In the genomic region with DNA sequence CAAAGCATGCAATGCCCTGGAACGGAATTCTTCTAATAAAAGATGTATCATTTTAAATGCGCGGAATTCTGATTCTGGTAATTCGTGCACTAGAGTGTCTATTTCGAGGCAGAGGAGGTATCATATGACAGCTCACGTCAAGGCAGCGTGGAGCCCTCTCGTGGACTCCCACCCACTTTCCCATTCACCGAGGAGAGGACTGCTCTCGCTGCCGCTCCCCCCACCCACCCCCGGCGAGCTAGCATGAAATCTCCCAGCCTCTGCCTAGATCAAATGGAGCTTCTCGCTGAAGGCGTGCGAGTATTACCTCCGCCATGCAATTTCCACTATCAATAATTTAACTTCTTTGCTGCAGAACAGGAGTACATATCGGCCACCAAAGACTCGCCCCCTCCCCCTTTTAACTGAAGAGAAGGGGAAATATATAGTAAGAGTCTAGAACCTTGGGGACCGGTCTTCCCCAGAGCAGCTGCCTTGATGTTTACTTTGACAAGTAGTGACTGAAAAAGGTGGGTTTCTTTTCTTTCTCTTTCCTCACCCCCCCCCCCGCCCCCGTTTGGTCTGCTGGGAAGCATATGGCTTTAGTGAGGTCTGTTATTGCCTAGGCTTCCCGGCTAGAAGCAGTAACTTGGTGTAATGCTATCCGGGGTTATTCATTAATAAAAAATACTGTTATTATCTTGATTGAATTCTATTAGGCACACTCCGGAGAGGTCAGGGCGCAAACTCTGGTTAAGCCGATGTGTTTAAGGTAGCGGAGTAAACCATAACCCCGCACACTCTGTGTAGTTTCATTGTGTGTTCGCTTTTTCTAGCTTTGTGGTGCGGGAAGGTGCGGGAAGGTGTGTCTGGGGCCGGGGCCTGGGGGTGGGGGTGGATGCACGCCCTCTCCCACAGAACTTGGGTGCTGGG, we compare ENCODE assay signal across 8 mouse cellular contexts. TPM values are rescaled to one million over a fixed set of nuclear protein-coding genes. Genes with fewer than 3 reads are reported as not detected.
DNase-seq lines count a peak whose midpoint lies in the region; ATAC-seq and TF ChIP-seq lines count a peak whose summit lies in the region.

No protein-coding gene starts in this region.

- WGBS in lung, adult 2 months = 5% methylated on average over 34 of the region's 34 CpGs
- 2% methylated on average over 34 of the region's 34 CpGs for WGBS in embryonic facial prominence, embryonic 10.5 days
- WGBS in intestine, postnatal 0 days = 3% methylated on average over 34 of the region's 34 CpGs
- 4% methylated on average over 34 of the region's 34 CpGs for WGBS in midbrain, embryonic 11.5 days

- peak; percentile 14 for DNase-seq in lung, postnatal 10 days
- no peak for DNase-seq in lung, adult 2 months
- peak; percentile 53 for DNase-seq in embryonic facial prominence, embryonic 10.5 days (ENCODE audit: low spot score)
- DNase-seq in midbrain, embryonic 11.5 days (ENCODE audit: low spot score, missing footprints) = peak; percentile 91
- no peak for DNase-seq in spleen, postnatal 4 days (ENCODE audit: low spot score in 2 of 2)
- no peak for DNase-seq in testis, postnatal 14 days (ENCODE audit: low spot score)
- DNase-seq in spleen, adult 12 weeks (ENCODE audit: low spot score) = no peak

- H3K9ac ChIP-seq in intestine, postnatal 0 days (ENCODE audit: low read depth, low read length) = no peak overlapping the region
- H3K9ac ChIP-seq in midbrain, embryonic 11.5 days (ENCODE audit: low read length) = peak overlapping the region; percentile 38

- H3K4me1 ChIP-seq in lung, adult 2 months (ENCODE audit: control insufficient read depth, insufficient read depth, low read length) = no peaks in the 10 kb centered on the region
- peaks cover 43% of the 10 kb centered on the region for H3K4me1 ChIP-seq in embryonic facial prominence, embryonic 10.5 days
- no peaks in the 10 kb centered on the region for H3K4me1 ChIP-seq in intestine, postnatal 0 days (replicated peaks; ENCODE audit: control insufficient read depth, insufficient read depth, low read length)
- peaks cover 9% of the 10 kb centered on the region; the same call in 1 of the 2 replicates for H3K4me1 ChIP-seq in midbrain, embryonic 11.5 days (ENCODE audit: control insufficient read depth, insufficient read depth, low read length)

- H3K4me3 ChIP-seq in lung, adult 2 months (replicated peaks; ENCODE audit: extremely low read depth, low read depth, low read length) = no peak overlapping the region
- peak overlapping the region; percentile 74 for H3K4me3 ChIP-seq in embryonic facial prominence, embryonic 10.5 days
- peak overlapping the region; percentile 48 for H3K4me3 ChIP-seq in intestine, postnatal 0 days (ENCODE audit: low read depth, low read length)
- H3K4me3 ChIP-seq in midbrain, embryonic 11.5 days (ENCODE audit: low read depth, low read length) = peak overlapping the region; percentile 50

- H3K27me3 ChIP-seq in embryonic facial prominence, embryonic 10.5 days (replicated peaks; ENCODE audit: low read depth, poor library complexity, severe bottlenecking) = peaks cover 54% of the 10 kb centered on the region
- H3K27me3 ChIP-seq in intestine, postnatal 0 days (replicated peaks; ENCODE audit: control insufficient read depth, insufficient read depth, low read length) = peaks cover 35% of the 10 kb centered on the region
- H3K27me3 ChIP-seq in midbrain, embryonic 11.5 days (ENCODE audit: control insufficient read depth, insufficient read depth, low read length) = peaks cover 4% of the 10 kb centered on the region

- no peak for TF ChIP-seq CTCF in lung, adult 2 months (IDR thresholded peaks at IDR 0.05; ENCODE audit: insufficient read depth, low read length)
- peak; percentile 36 for TF ChIP-seq CTCF in intestine, postnatal 0 days (IDR thresholded peaks at IDR 0.05; ENCODE audit: low read depth)

- no peaks in the 10 kb centered on the region for H3K9me3 ChIP-seq in embryonic facial prominence, embryonic 10.5 days
- no peaks in the 10 kb centered on the region for H3K9me3 ChIP-seq in intestine, postnatal 0 days (ENCODE audit: control insufficient read depth)
- H3K9me3 ChIP-seq in midbrain, embryonic 11.5 days (ENCODE audit: control insufficient read depth, low read length) = no peaks in the 10 kb centered on the region

- ATAC-seq in intestine, postnatal 0 days = no peak
- peak; percentile 20 for ATAC-seq in midbrain, embryonic 11.5 days (ENCODE audit: low FRiP score)

- TF ChIP-seq POLR2A in lung, adult 2 months (IDR thresholded peaks at IDR 0.05; ENCODE audit: borderline replicate concordance, extremely low read depth, low read depth, low read length) = no peak

- H3K4me2 ChIP-seq in intestine, postnatal 0 days (replicated peaks; ENCODE audit: low read depth) = peak overlapping the region; percentile 64
- peak overlapping the region; percentile 94 for H3K4me2 ChIP-seq in midbrain, embryonic 11.5 days

- H3K36me3 ChIP-seq in embryonic facial prominence, embryonic 10.5 days (replicated peaks) = no peaks in the 10 kb centered on the region
- no peaks in the 10 kb centered on the region for H3K36me3 ChIP-seq in intestine, postnatal 0 days (ENCODE audit: control insufficient read depth, insufficient read depth)
- no peaks in the 10 kb centered on the region for H3K36me3 ChIP-seq in midbrain, embryonic 11.5 days (ENCODE audit: control insufficient read depth, insufficient read depth, low read length)

- H3K27ac ChIP-seq in embryonic facial prominence, embryonic 10.5 days (replicated peaks) = peak overlapping the region; percentile 83
- H3K27ac ChIP-seq in intestine, postnatal 0 days (ENCODE audit: low read depth, low read length) = no peak overlapping the region
- no peak overlapping the region for H3K27ac ChIP-seq in midbrain, embryonic 11.5 days (ENCODE audit: low read depth, low read length)

RNA-seq across cellular contexts. Expression of gene Bdnf, which starts 18.0 kb away (rescaled TPM):
- 4.7 and 4.8 TPM in 2 replicates for polyA plus RNA-seq in lung, adult 2 months (2012; rRNA removed)
- 3.0 and 3.4 TPM in 2 replicates for polyA plus RNA-seq in embryonic facial prominence, embryonic 10.5 days (2016; fragmentation: Nextera tagmentation; extraction: Ambion mirVana)
- 1.6 and 1.7 TPM in 2 replicates for polyA plus RNA-seq in intestine, postnatal 0 days (2015; fragmentation: Nextera tagmentation; extraction: Ambion mirVana)
- polyA plus RNA-seq in midbrain, embryonic 11.5 days (2014; fragmentation: Nextera tagmentation; extraction: Ambion mirVana) = 1.3 and 1.7 TPM in 2 replicates

Comparison
In these comparisons a context has a peak if more than half of its experiments do, and no peak if none do; other contexts are left out.
1. DNase-seq: peak in lung, postnatal 10 days (single experiment), embryonic facial prominence, embryonic 10.5 days (single experiment) and midbrain, embryonic 11.5 days (single experiment); none in lung, adult 2 months (single experiment), spleen, postnatal 4 days (0 of 2), testis, postnatal 14 days (single experiment) and spleen, adult 12 weeks (single experiment).